Mouse (Mus musculus) heart, postnatal 0 days (tissue): ENCODE results near the gene Gfi1b.

Experiments
- CTCF ChIP-seq: IDR thresholded peaks from 2 replicates; pipeline ENCODE4 v1.5.1; 2016; ENCODE audit warnings: antibody characterized with exemption, control low read depth, low read depth
- EP300 ChIP-seq: IDR thresholded peaks from 2 replicates; pipeline ENCODE4 v1.6.1; 2016; ENCODE audit warnings: antibody characterized with exemption, low read depth

DNA sequence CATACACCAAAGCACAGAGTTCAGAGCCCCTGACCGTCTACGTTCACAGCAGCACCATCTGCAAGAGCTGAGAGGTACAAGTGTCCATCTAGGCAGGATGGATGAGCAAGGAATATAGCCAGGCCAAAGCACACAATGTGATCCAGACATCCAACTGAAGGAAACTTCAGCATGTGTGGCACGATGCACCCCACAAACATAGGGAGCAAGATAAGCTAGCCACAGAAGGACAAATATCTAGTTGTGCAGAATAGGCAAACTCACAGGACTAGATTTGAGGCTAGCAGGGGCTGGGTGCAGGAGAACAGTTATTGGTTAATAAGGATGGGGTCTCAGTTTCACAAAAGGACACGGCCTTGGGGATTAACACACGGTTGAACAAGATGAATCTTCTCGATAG lies 2.4 kb downstream of the Gfi1b start:
- TF ChIP-seq CTCF (no peak), EP300 (no peak)
